In the genomic region with DNA sequence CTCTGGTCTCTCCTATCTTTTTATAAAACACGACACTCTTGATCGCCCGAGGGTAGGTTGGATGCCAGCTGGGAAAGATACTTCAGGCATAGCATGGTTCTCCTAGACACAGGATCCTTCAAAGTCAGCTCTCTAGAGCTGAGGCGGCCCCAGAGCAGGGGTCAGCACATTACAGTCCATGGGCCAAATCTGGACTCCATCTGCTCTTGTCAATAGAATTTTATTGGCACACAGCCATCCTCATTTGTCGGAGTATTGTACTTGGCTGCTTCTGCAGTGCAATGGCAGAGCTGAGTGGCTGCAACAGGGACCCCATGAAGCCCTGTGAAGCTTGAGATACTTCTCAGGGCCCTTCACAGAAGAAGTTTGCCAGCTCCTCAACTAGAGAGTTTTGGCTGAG, we compare ENCODE assay signal across 12 mouse cellular contexts. TPM values are rescaled to one million over a fixed set of nuclear protein-coding genes. Genes with fewer than 3 reads are reported as not detected.
DNase-seq lines count a peak whose midpoint lies in the region; ATAC-seq and TF ChIP-seq lines count a peak whose summit lies in the region.
"Had no signal": no experiment of that assay in that cellular context is flagged by ENCODE, and none has a peak within 500 bp of the region (broad histone marks: within the 10 kb centered on the region; RNA-seq: fewer than 3 reads in every experiment).

No protein-coding gene starts in this region.

- no peak for DNase-seq in forebrain, embryonic 10.5 days (ENCODE audit: extremely low spot score, low spot score)
- no peak for DNase-seq in forebrain, embryonic 11.5 days (ENCODE audit: low spot score)
- no peak for DNase-seq in kidney, postnatal 25 days
- no peak for DNase-seq in midbrain, embryonic 11.5 days (ENCODE audit: low spot score, missing footprints)
- DNase-seq in midbrain, postnatal 0 days (ENCODE audit: low spot score) = peak; percentile 63
- no peak for DNase-seq in gastrocnemius, postnatal 25 days
- DNase-seq: cerebellum, adult 11-12 months; heart, adult 18-20 months had no signal

- no peak overlapping the region for H3K9ac ChIP-seq in forebrain, embryonic 11.5 days (ENCODE audit: low read length)
- H3K9ac ChIP-seq in kidney, embryonic 16.5 days (replicated peaks; ENCODE audit: low read length) = no peak overlapping the region
- no peak overlapping the region for H3K9ac ChIP-seq in midbrain, embryonic 12.5 days (replicated peaks)
- no peak overlapping the region for H3K9ac ChIP-seq in midbrain, embryonic 11.5 days (ENCODE audit: low read length)
- H3K9ac ChIP-seq in midbrain, postnatal 0 days (replicated peaks; ENCODE audit: low read length, poor library complexity, severe bottlenecking) = no peak overlapping the region

- TF ChIP-seq CTCF in midbrain, postnatal 0 days (IDR thresholded peaks at IDR 0.05) = no peak

- WGBS in forebrain, embryonic 10.5 days = 74% methylated on average over 5 of the region's 5 CpGs
- WGBS in forebrain, embryonic 11.5 days = 72% methylated on average over 5 of the region's 5 CpGs
- WGBS in kidney, embryonic 16.5 days = 54% methylated on average over 5 of the region's 5 CpGs
- WGBS in midbrain, embryonic 12.5 days = 69% methylated on average over 5 of the region's 5 CpGs
- WGBS in midbrain, embryonic 11.5 days = 77% methylated on average over 5 of the region's 5 CpGs
- 48% methylated on average over 5 of the region's 5 CpGs for WGBS in midbrain, postnatal 0 days

- ATAC-seq in forebrain, embryonic 11.5 days (replicated peaks; ENCODE audit: low FRiP score) = no peak
- ATAC-seq in kidney, embryonic 16.5 days (ENCODE audit: low FRiP score, low TSS enrichment) = peak; percentile 8; the same call in 1 of the 2 replicates
- ATAC-seq in midbrain, embryonic 12.5 days (ENCODE audit: low FRiP score, low read depth) = peak; percentile 31; the same call in 1 of the 2 replicates
- ATAC-seq in midbrain, embryonic 11.5 days (ENCODE audit: low FRiP score) = no peak
- no peak for ATAC-seq in midbrain, postnatal 0 days (ENCODE audit: low FRiP score)

- H3K27ac ChIP-seq in forebrain, embryonic 10.5 days = peak overlapping the region; percentile 91
- H3K27ac ChIP-seq in forebrain, embryonic 11.5 days (ENCODE audit: low read depth, low read length) = no peak overlapping the region
- no peak overlapping the region for H3K27ac ChIP-seq in kidney, embryonic 16.5 days (ENCODE audit: low read length)
- peak overlapping the region; percentile 55; the same call in 1 of the 2 replicates for H3K27ac ChIP-seq in midbrain, embryonic 12.5 days (replicated peaks)
- H3K27ac ChIP-seq in midbrain, embryonic 11.5 days (ENCODE audit: low read depth, low read length) = no peak overlapping the region
- no peak overlapping the region for H3K27ac ChIP-seq in midbrain, postnatal 0 days (ENCODE audit: low read depth, low read length)
- H3K27ac ChIP-seq: macrophage had no signal

- no peak overlapping the region for H3K4me2 ChIP-seq in forebrain, embryonic 11.5 days (ENCODE audit: low read depth, low read length, severe bottlenecking)
- no peak overlapping the region for H3K4me2 ChIP-seq in kidney, embryonic 16.5 days (replicated peaks; ENCODE audit: low read depth, low read length)
- H3K4me2 ChIP-seq in midbrain, embryonic 12.5 days (replicated peaks) = no peak overlapping the region
- H3K4me2 ChIP-seq in midbrain, embryonic 11.5 days = no peak overlapping the region
- no peak overlapping the region for H3K4me2 ChIP-seq in midbrain, postnatal 0 days (ENCODE audit: low read depth, low read length, poor library complexity, severe bottlenecking)

- no peak overlapping the region for H3K4me3 ChIP-seq in forebrain, embryonic 10.5 days
- H3K4me3 ChIP-seq in forebrain, embryonic 11.5 days (ENCODE audit: low read depth, low read length) = no peak overlapping the region
- H3K4me3 ChIP-seq in kidney, embryonic 16.5 days (ENCODE audit: low read length) = no peak overlapping the region
- H3K4me3 ChIP-seq in midbrain, embryonic 12.5 days = no peak overlapping the region
- H3K4me3 ChIP-seq in midbrain, embryonic 11.5 days (ENCODE audit: low read depth, low read length) = no peak overlapping the region
- no peak overlapping the region for H3K4me3 ChIP-seq in midbrain, postnatal 0 days (ENCODE audit: low read depth, low read length)
- H3K4me3 ChIP-seq: erythroblast, embryonic 14.5 days had no signal

- peaks cover 53% of the 10 kb centered on the region for H3K4me1 ChIP-seq in forebrain, embryonic 10.5 days
- peaks cover 15% of the 10 kb centered on the region; the same call in 1 of the 2 replicates for H3K4me1 ChIP-seq in forebrain, embryonic 11.5 days (replicated peaks; ENCODE audit: control insufficient read depth, insufficient read depth, low read length)
- peaks cover 21% of the 10 kb centered on the region for H3K4me1 ChIP-seq in kidney, embryonic 16.5 days (ENCODE audit: insufficient read depth, low read length)
- H3K4me1 ChIP-seq in midbrain, embryonic 12.5 days = peaks cover 31% of the 10 kb centered on the region
- peaks cover 14% of the 10 kb centered on the region; the same call in 1 of the 2 replicates for H3K4me1 ChIP-seq in midbrain, embryonic 11.5 days (ENCODE audit: control insufficient read depth, insufficient read depth, low read length)
- no peaks in the 10 kb centered on the region for H3K4me1 ChIP-seq in midbrain, postnatal 0 days (ENCODE audit: insufficient read depth, low read length)

- H3K9me3 ChIP-seq in forebrain, embryonic 10.5 days = peaks cover 14% of the 10 kb centered on the region; the same call in 1 of the 2 replicates
- H3K9me3 ChIP-seq in forebrain, embryonic 11.5 days (ENCODE audit: control insufficient read depth, low read length) = no peaks in the 10 kb centered on the region; the same call in 1 of the 2 replicates
- H3K9me3 ChIP-seq in kidney, embryonic 16.5 days (ENCODE audit: low read length) = 0 out of 2 replicates have a peak, but pooled peaks cover 4% of the 10 kb centered on the region
- 0 out of 2 replicates have a peak, but pooled peaks cover 6% of the 10 kb centered on the region for H3K9me3 ChIP-seq in midbrain, embryonic 12.5 days
- H3K9me3 ChIP-seq in midbrain, embryonic 11.5 days (ENCODE audit: control insufficient read depth, low read length) = peaks cover 5% of the 10 kb centered on the region; the same call in 1 of the 2 replicates
- H3K9me3 ChIP-seq in midbrain, postnatal 0 days (ENCODE audit: low read length) = 0 out of 2 replicates have a peak, but pooled peaks cover 6% of the 10 kb centered on the region

- no peaks in the 10 kb centered on the region for H3K27me3 ChIP-seq in forebrain, embryonic 10.5 days (ENCODE audit: poor library complexity, severe bottlenecking)
- no peaks in the 10 kb centered on the region for H3K27me3 ChIP-seq in forebrain, embryonic 11.5 days (ENCODE audit: control insufficient read depth, insufficient read depth, low read length)
- H3K27me3 ChIP-seq in kidney, embryonic 16.5 days (ENCODE audit: insufficient read depth, low read length) = no peaks in the 10 kb centered on the region
- no peaks in the 10 kb centered on the region for H3K27me3 ChIP-seq in midbrain, embryonic 12.5 days
- no peaks in the 10 kb centered on the region; the same call in 1 of the 2 replicates for H3K27me3 ChIP-seq in midbrain, embryonic 11.5 days (ENCODE audit: control insufficient read depth, insufficient read depth, low read length)
- no peaks in the 10 kb centered on the region for H3K27me3 ChIP-seq in midbrain, postnatal 0 days (ENCODE audit: insufficient read depth, low read length)

- H3K36me3 ChIP-seq in forebrain, embryonic 10.5 days (replicated peaks) = no peaks in the 10 kb centered on the region
- no peaks in the 10 kb centered on the region for H3K36me3 ChIP-seq in forebrain, embryonic 11.5 days (ENCODE audit: control insufficient read depth, insufficient read depth, low read length)
- no peaks in the 10 kb centered on the region for H3K36me3 ChIP-seq in kidney, embryonic 16.5 days (ENCODE audit: insufficient read depth, low read length)
- H3K36me3 ChIP-seq in midbrain, embryonic 12.5 days = no peaks in the 10 kb centered on the region
- H3K36me3 ChIP-seq in midbrain, embryonic 11.5 days (ENCODE audit: control insufficient read depth, insufficient read depth, low read length) = no peaks in the 10 kb centered on the region
- H3K36me3 ChIP-seq in midbrain, postnatal 0 days (ENCODE audit: insufficient read depth, low read length) = no peaks in the 10 kb centered on the region

RNA-seq across cellular contexts. Expression of gene Igfbp2, which starts 9.1 kb away (rescaled TPM):
- 742 and 777 TPM in 2 replicates for polyA plus RNA-seq in forebrain, embryonic 10.5 days (2016; fragmentation: Nextera tagmentation; extraction: Ambion mirVana)
- polyA plus RNA-seq in forebrain, embryonic 11.5 days (2014; fragmentation: Nextera tagmentation; extraction: Ambion mirVana) = 708 and 809 TPM in 2 replicates
- 144 and 152 TPM in 2 replicates for polyA plus RNA-seq in kidney, embryonic 16.5 days (2015; fragmentation: Nextera tagmentation; extraction: Ambion mirVana)
- polyA plus RNA-seq in midbrain, embryonic 12.5 days (2016; fragmentation: Nextera tagmentation; extraction: Ambion mirVana) = 548 and 637 TPM in 2 replicates
- 468 and 548 TPM in 2 replicates for polyA plus RNA-seq in midbrain, embryonic 11.5 days (2014; fragmentation: Nextera tagmentation; extraction: Ambion mirVana)
- 432 and 450 TPM in 2 replicates for total RNA-seq in midbrain, postnatal 0 days (2014; rRNA removed)
- polyA plus RNA-seq in midbrain, postnatal 0 days (2015; fragmentation: Nextera tagmentation; extraction: Ambion mirVana) = 272 and 323 TPM in 2 replicates
- total RNA-seq in gastrocnemius, postnatal 25 days (2021) = 1 to 10 TPM in 1 of 2 experiments, under 1 TPM in 1; 0.38 to 2.8 TPM
- polyA plus RNA-seq: macrophage had no signal

RNA-seq across cellular contexts. Expression of gene Igfbp5, which starts 59.5 kb away (rescaled TPM):
- polyA plus RNA-seq in forebrain, embryonic 10.5 days (2016; fragmentation: Nextera tagmentation; extraction: Ambion mirVana) = 45.9 and 51.3 TPM in 2 replicates
- polyA plus RNA-seq in forebrain, embryonic 11.5 days (2014; fragmentation: Nextera tagmentation; extraction: Ambion mirVana) = 35.7 and 37.4 TPM in 2 replicates
- 89.0 and 104 TPM in 2 replicates for polyA plus RNA-seq in kidney, embryonic 16.5 days (2015; fragmentation: Nextera tagmentation; extraction: Ambion mirVana)
- 31.1 and 41.2 TPM in 2 replicates for polyA plus RNA-seq in midbrain, embryonic 12.5 days (2016; fragmentation: Nextera tagmentation; extraction: Ambion mirVana)
- polyA plus RNA-seq in midbrain, embryonic 11.5 days (2014; fragmentation: Nextera tagmentation; extraction: Ambion mirVana) = 23.2 and 24.6 TPM in 2 replicates
- 109 and 127 TPM in 2 replicates for total RNA-seq in midbrain, postnatal 0 days (2014; rRNA removed)
- polyA plus RNA-seq in midbrain, postnatal 0 days (2015; fragmentation: Nextera tagmentation; extraction: Ambion mirVana) = 42.8 and 47.4 TPM in 2 replicates
- 100 to 1,000 TPM; 161 to 274 TPM for total RNA-seq in gastrocnemius, postnatal 25 days (2021)
- polyA plus RNA-seq: erythroblast, embryonic 14.5 days had no signal

Comparison
In these comparisons a context has a peak if more than half of its experiments do, and no peak if none do; other contexts are left out.
1. H3K27ac ChIP-seq: peak in forebrain, embryonic 10.5 days (single experiment) and midbrain, embryonic 12.5 days (single experiment); none in forebrain, embryonic 11.5 days (single experiment), kidney, embryonic 16.5 days (single experiment), midbrain, embryonic 11.5 days (single experiment) and midbrain, postnatal 0 days (single experiment).
2. ATAC-seq: peak in kidney, embryonic 16.5 days (single experiment) and midbrain, embryonic 12.5 days (single experiment); none in forebrain, embryonic 11.5 days (single experiment), midbrain, embryonic 11.5 days (single experiment) and midbrain, postnatal 0 days (single experiment).